Mouse (Mus musculus) neural tube, embryonic 15.5 days (tissue): ENCODE data around the gene Olfr67. TPM values are rescaled to one million over a fixed set of nuclear protein-coding genes. Genes with fewer than 3 reads are reported as not detected.

Source experiments
- ATAC-seq: fragments of 200-750 bp; cut with Nextera tagmentation; 2 replicates; pipeline ENCODE4 v1.8.0; 2017; ENCODE audit warnings: mild to moderate bottlenecking, moderate TSS enrichment, moderate library complexity; ENCODE audit not compliant: low FRiP score
- H3K27ac ChIP-seq: fragments of 300-500 bp; sonication (generic); replicated peaks from 2 replicates; pipeline ENCODE4 v1.5.1; 2015; ENCODE audit warnings: mild to moderate bottlenecking, inconsistent platforms
- H3K27me3 ChIP-seq: fragments of 300-500 bp; sonication (generic); replicated peaks from 2 replicates; pipeline ENCODE4 v1.6.1; 2015; ENCODE audit warnings: inconsistent platforms
- H3K36me3 ChIP-seq: fragments of 300-500 bp; sonication (generic); 2 replicates; pipeline ENCODE4 v1.6.1; 2015; ENCODE audit warnings: inconsistent platforms
- H3K4me1 ChIP-seq: fragments of 300-500 bp; sonication (generic); 2 replicates; pipeline ENCODE4 v1.6.1; 2015; ENCODE audit warnings: inconsistent platforms
- H3K4me2 ChIP-seq: fragments of 300-500 bp; sonication (generic); 2 replicates; pipeline ENCODE4 v1.6.1; 2015; ENCODE audit warnings: inconsistent platforms, mild to moderate bottlenecking, moderate library complexity
- H3K4me3 ChIP-seq: fragments of 300-500 bp; sonication (generic); replicated peaks from 2 replicates; pipeline ENCODE4 v1.5.1; 2015; ENCODE audit warnings: mild to moderate bottlenecking, inconsistent platforms
- H3K9ac ChIP-seq: fragments of 300-500 bp; sonication (generic); replicated peaks from 2 replicates; pipeline ENCODE4 v1.6.1; 2015; ENCODE audit warnings: mild to moderate bottlenecking, inconsistent platforms
- H3K9me3 ChIP-seq: fragments of 300-500 bp; sonication (generic); replicated peaks from 2 replicates; pipeline ENCODE4 v1.6.1; 2016; ENCODE audit warnings: inconsistent platforms
- WGBS: fragments of 180-500 bp; shearing (Covaris S2); methylation state at CpG from one replicate; pipeline ENCODE4 v1.1.7; 2015; ENCODE audit warnings: mixed read lengths; 5-methylcytosine and 5-hydroxymethylcytosine counted together
- polyA plus RNA-seq: library from polyadenylated mRNA; unstranded; fragments of >200 nt; fragmentation: Nextera tagmentation; extraction: Ambion mirVana; gene quantifications from 2 replicates; pipeline ENCODE4 v1.2.1, GENCODE M21; 2015

The Olfr67 gene
- polyA plus RNA-seq, 1 experiment from 2014 or later, result not detected

- Histone ChIP-seq H3K36me3 (no peaks in the 10 kb centered on the region), H3K27ac (no peak within 1 kb of the TSS), H3K9ac (no peak within 1 kb of the TSS), H3K4me2 (no peak within 1 kb of the TSS), H3K4me3 (no peak within 1 kb of the TSS), H3K4me1 (no peaks in the 10 kb centered on the region), H3K9me3 (no peaks in the 10 kb centered on the region), H3K27me3 (no peaks in the 10 kb centered on the region)
- no peak for ATAC-seq
- 53% methylated on average over 2 of the region's 2 CpGs for whole genome bisulfite sequencing
These were observed 34.4 kb downstream of the Olfr67 start, which contains the start of gene Olfr630 for GRCm38 (mm10) chr7:103757233-103757632. Olfr630 (minus strand) TSS chr7:103757333.

DNA sequence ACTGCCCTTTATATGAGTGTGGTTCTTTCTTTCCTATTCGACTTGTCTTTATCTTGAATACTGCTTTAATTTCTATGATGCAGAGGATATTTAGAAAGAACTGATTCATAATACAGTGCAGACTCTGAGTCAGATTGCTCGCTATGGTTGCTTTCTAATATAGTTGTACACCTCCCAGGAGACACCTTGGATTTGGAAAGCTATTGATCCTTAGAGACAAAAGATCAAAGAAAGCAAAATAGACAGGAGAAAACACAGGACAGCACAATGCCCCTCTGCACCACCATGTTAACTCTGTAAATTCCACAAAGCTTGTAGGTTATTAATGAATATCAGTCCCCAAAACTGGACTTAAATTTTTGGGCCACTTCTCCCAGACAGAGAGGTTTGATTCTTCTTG lies 46.8 kb downstream of the Olfr67 start, which contains the start of gene Olfr629:
Olfr629 (minus strand) TSS at position 101 of the 400 bp plus-strand sequence.
- Histone ChIP-seq H3K36me3 (no peaks in the 10 kb centered on the region), H3K4me3 (no peak within 1 kb of the TSS), H3K4me1 (no peaks in the 10 kb centered on the region), H3K9me3 (no peaks in the 10 kb centered on the region), H3K9ac (no peak within 1 kb of the TSS), H3K27me3 (no peaks in the 10 kb centered on the region), H3K4me2 (no peak within 1 kb of the TSS), H3K27ac (no peak within 1 kb of the TSS)
- ATAC-seq, result no peak
- 83% methylated on average over 2 of the region's 2 CpGs for WGBS

Other genes with a start within 250 kb of the Olfr67 start
- not detected in 2 replicates for gene Olfr612, start 249.1 kb downstream of the Olfr67 start, polyA plus RNA-seq
- not detected in 2 replicates for gene Olfr613, start 243.7 kb downstream of the Olfr67 start, polyA plus RNA-seq
- gene Olfr615, start 235.7 kb downstream of the Olfr67 start, polyA plus RNA-seq, result not detected in 2 replicates
- not detected in 2 replicates for gene Olfr616, start 222.7 kb downstream of the Olfr67 start, polyA plus RNA-seq
- not detected in 2 replicates for gene Olfr617, start 218.8 kb downstream of the Olfr67 start, polyA plus RNA-seq
- not detected in 2 replicates for gene Olfr618, start 201.7 kb downstream of the Olfr67 start, polyA plus RNA-seq
- gene Olfr619, start 191.2 kb downstream of the Olfr67 start, polyA plus RNA-seq, result not detected in 2 replicates
- gene Olfr620, start 179.3 kb downstream of the Olfr67 start, polyA plus RNA-seq, result not detected in 2 replicates
- not detected in 2 replicates for gene Olfr622, start 149.1 kb downstream of the Olfr67 start, polyA plus RNA-seq
- gene Olfr623, start 128.1 kb downstream of the Olfr67 start, polyA plus RNA-seq, result not detected in 2 replicates
- gene Olfr624, start 120.6 kb downstream of the Olfr67 start, polyA plus RNA-seq, result 0.03 TPM in 1 of 2 replicates, not detected in the other
- not detected in 2 replicates for gene Olfr625-ps1, start 109.1 kb downstream of the Olfr67 start, polyA plus RNA-seq
- not detected in 2 replicates for gene Olfr243, start 77.2 kb downstream of the Olfr67 start, polyA plus RNA-seq
- not detected in 2 replicates for gene Olfr628, start 61.4 kb downstream of the Olfr67 start, polyA plus RNA-seq
- not detected in 2 replicates for gene Olfr629, start 46.9 kb downstream of the Olfr67 start, polyA plus RNA-seq
- gene Olfr630, start 34.5 kb downstream of the Olfr67 start, polyA plus RNA-seq, result not detected in 2 replicates
- gene Olfr69, start 20.2 kb downstream of the Olfr67 start, polyA plus RNA-seq, result not detected in 2 replicates
- gene Olfr68, start 12.1 kb downstream of the Olfr67 start, polyA plus RNA-seq, result not detected in 2 replicates
- 1,593 and 1,794 TPM in 2 replicates for gene Hbb-bt, start 22.2 kb upstream of the Olfr67 start, polyA plus RNA-seq
- 4,647 and 5,279 TPM in 2 replicates for gene Hbb-bs, start 36.3 kb upstream of the Olfr67 start, polyA plus RNA-seq
- not detected in 2 replicates for gene Hbb-bh2, start 48.7 kb upstream of the Olfr67 start, polyA plus RNA-seq
- 1.5 and 2.4 TPM in 2 replicates for gene Hbb-bh1, start 51.3 kb upstream of the Olfr67 start, polyA plus RNA-seq
- 141 and 250 TPM in 2 replicates for gene Hbb-y, start 61.4 kb upstream of the Olfr67 start, polyA plus RNA-seq
- gene Olfr66, start 94.4 kb upstream of the Olfr67 start, polyA plus RNA-seq, result not detected in 2 replicates
- not detected in 2 replicates for gene Olfr64, start 102.7 kb upstream of the Olfr67 start, polyA plus RNA-seq
- not detected in 2 replicates for gene Olfr65, start 111.7 kb upstream of the Olfr67 start, polyA plus RNA-seq
- not detected in 2 replicates for gene Olfr631, start 137.0 kb upstream of the Olfr67 start, polyA plus RNA-seq
- not detected in 2 replicates for gene Olfr632, start 142.5 kb upstream of the Olfr67 start, polyA plus RNA-seq
- gene Olfr633, start 152.6 kb upstream of the Olfr67 start, polyA plus RNA-seq, result not detected in 2 replicates
- gene Olfr635, start 179.3 kb upstream of the Olfr67 start, polyA plus RNA-seq, result 0.03 TPM in 1 of 2 replicates, not detected in the other
- not detected in 2 replicates for gene Olfr638, start 206.9 kb upstream of the Olfr67 start, polyA plus RNA-seq
- 0.03 TPM in 1 of 2 replicates, not detected in the other for gene Olfr639, start 225.5 kb upstream of the Olfr67 start, polyA plus RNA-seq
- not detected in 2 replicates for gene Olfr640, start 233.8 kb upstream of the Olfr67 start, polyA plus RNA-seq
- not detected in 2 replicates for gene Olfr641, start 243.6 kb upstream of the Olfr67 start, polyA plus RNA-seq